Mouse (Mus musculus) spleen, postnatal 14 days (tissue): ENCODE results near the gene D430019H16Rik.
A peak's percentile ranks its signal among the peaks of the same experiment; 100 is the strongest.

Experiments used
- DNase-seq, 2 experiments: peaks; one replicate each; pipeline ENCODE4 v3.0.0; 2021 to 2022; ENCODE audit warnings: low spot score in 2 of 2

Gene D430019H16Rik

GRCm38 (mm10) chr12:105490227-105490626 lies 36.6 kb downstream of the D430019H16Rik start:
- no peak for DNase-seq

GRCm38 (mm10) chr12:105490794-105491193 lies 37.1 kb downstream of the D430019H16Rik start:
- DNase-seq, result no peak

- DNase-seq, result no peak
These were observed 41.1 kb downstream of the D430019H16Rik start for GRCm38 (mm10) chr12:105494796-105495195.

- DNase-seq, result peak in 1 of 2 experiments; percentile 30
These were observed 44.2 kb downstream of the D430019H16Rik start for GRCm38 (mm10) chr12:105497894-105498293.

GRCm38 (mm10) chr12:105498423-105498822 lies 44.8 kb downstream of the D430019H16Rik start:
- DNase-seq, result no peak

- no peak for DNase-seq
These were observed 45.2 kb downstream of the D430019H16Rik start for GRCm38 (mm10) chr12:105498842-105499241.

- no peak for DNase-seq
These were observed 47.3 kb downstream of the D430019H16Rik start for GRCm38 (mm10) chr12:105500940-105501339.

GRCm38 (mm10) chr12:105504736-105505135 lies 51.1 kb downstream of the D430019H16Rik start:
- no peak for DNase-seq

- DNase-seq, result no peak
These were observed 57.5 kb downstream of the D430019H16Rik start for GRCm38 (mm10) chr12:105511109-105511508.

GRCm38 (mm10) chr12:105511671-105512502 lies 58.2 kb downstream of the D430019H16Rik start:
- no peak for DNase-seq

GRCm38 (mm10) chr12:105514111-105514510 lies 60.5 kb downstream of the D430019H16Rik start:
- no peak for DNase-seq

- no peak for DNase-seq
These were observed 63.5 kb downstream of the D430019H16Rik start for GRCm38 (mm10) chr12:105517026-105517675.

GRCm38 (mm10) chr12:105519851-105520250 lies 66.2 kb downstream of the D430019H16Rik start:
- no peak for DNase-seq

GRCm38 (mm10) chr12:105521170-105521762 lies 67.6 kb downstream of the D430019H16Rik start:
- DNase-seq, result no peak

GRCm38 (mm10) chr12:105523737-105524136 lies 70.1 kb downstream of the D430019H16Rik start:
- no peak for DNase-seq

GRCm38 (mm10) chr12:105526186-105526585 lies 72.5 kb downstream of the D430019H16Rik start:
- DNase-seq, result no peak

- no peak for DNase-seq
These were observed 73.2 kb downstream of the D430019H16Rik start for GRCm38 (mm10) chr12:105526829-105527228.

GRCm38 (mm10) chr12:105529545-105529944 lies 75.9 kb downstream of the D430019H16Rik start:
- DNase-seq, result no peak

- no peak for DNase-seq
These were observed 78.2 kb downstream of the D430019H16Rik start for GRCm38 (mm10) chr12:105531724-105532371.

GRCm38 (mm10) chr12:105534842-105535241 lies 81.2 kb downstream of the D430019H16Rik start:
- DNase-seq, result no peak

- no peak for DNase-seq
These were observed 82.5 kb downstream of the D430019H16Rik start for GRCm38 (mm10) chr12:105535968-105536760.
